Mouse (Mus musculus): ENCODE measurements around the gene Gm28374. TPM values are rescaled to one million over a fixed set of nuclear protein-coding genes. Genes with fewer than 3 reads are reported as not detected.
"Not testable (repeated sequence)": the region's sequence is repeated elsewhere in the genome, so short reads cannot be mapped to it uniquely, and the experiment has no call there.

Gm28374 gene
- polyA plus RNA-seq (2016; fragmentation: Nextera tagmentation; extraction: Ambion mirVana), result 1.1 and 1.5 TPM in 2 replicates

DNA sequence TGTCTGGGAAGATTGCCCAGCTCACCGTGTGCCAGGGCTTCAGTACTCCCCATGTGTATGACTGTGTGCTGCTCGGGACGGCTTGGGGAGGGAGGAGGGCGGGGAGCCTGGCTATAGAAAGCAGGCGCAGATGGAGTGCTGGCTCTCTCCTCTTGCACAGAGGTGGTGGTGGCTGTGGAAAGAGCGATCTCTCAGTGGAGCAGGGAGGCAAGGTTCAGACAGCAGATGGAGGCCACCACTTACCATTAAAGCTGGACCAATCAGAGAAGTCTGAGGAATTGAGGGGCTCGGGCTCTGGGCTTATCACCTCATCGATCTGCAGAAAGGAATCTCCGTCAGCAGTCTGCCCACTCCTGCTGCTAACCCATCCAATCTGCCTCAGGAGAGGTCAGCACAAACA lies at the start of gene Gm28374:
Gm28374 (minus strand) TSS at position 101 of the 400 bp plus-strand sequence.
- no peak within 1 kb of the TSS for H3K4me3 ChIP-seq
- WGBS, result 80% methylated on average over 9 of the region's 9 CpGs
- peaks cover 44% of the 10 kb centered on the region for H3K36me3 ChIP-seq

GRCm38 (mm10) chr19:6130414-6131128 lies 48.5 kb upstream of the Gm28374 start:
- not testable (repeated sequence) for H3K27me3 ChIP-seq (ENCODE audit: insufficient read depth, poor library complexity, severe bottlenecking); H3K4me3 ChIP-seq; H3K9me3 ChIP-seq; H3K27ac ChIP-seq; DNase-seq (ENCODE audit: low spot score)
- peaks cover 10% of the 10 kb centered on the region for H3K4me1 ChIP-seq
- 63% methylated on average over 7 of the region's 7 CpGs for WGBS
- H3K36me3 ChIP-seq, result peaks cover 15% of the 10 kb centered on the region

More for the DNA sequence above, at the start of gene Gm28374:
- H3K27ac ChIP-seq, result no peak within 1 kb of the TSS
- H3K27me3 ChIP-seq (ENCODE audit: insufficient read depth, poor library complexity, severe bottlenecking), result no peaks in the 10 kb centered on the region
- peaks cover 16% of the 10 kb centered on the region for H3K4me1 ChIP-seq
- no peaks in the 10 kb centered on the region for H3K9me3 ChIP-seq
- DNase-seq (ENCODE audit: low spot score), result no peak

DNA sequence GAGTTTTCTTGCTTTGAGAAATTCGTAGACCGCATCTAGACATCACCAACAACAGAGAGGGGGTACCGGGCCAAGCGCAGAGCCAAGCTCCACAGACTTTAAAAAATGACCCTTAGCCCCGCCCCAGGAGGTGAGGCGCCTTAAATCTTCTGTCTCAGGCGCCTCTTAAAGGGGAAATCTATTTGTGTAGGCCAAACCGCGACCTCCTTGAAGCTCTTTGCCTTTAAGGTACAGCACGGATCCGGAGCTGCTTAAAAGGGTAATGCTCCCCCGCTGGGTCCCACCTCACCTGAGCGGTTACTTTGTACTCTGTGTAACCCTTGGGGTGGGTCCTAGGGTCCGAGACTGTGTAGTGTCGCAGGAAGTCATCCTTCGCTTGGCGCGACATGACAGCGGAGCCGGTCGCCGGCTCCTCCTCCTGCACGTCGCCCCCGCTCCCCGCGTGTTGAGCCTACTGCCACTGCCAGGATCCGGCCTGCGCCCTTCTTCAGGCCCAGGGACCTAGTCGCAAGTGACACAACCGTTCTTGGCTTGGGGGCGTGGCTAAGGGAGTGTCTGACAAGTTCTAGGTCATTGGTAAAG lies 45.8 kb upstream of the Gm28374 start, which contains the start of gene Snx15:
Snx15 (minus strand) TSS at position 545 of the 582 bp plus-strand sequence.
- peak; percentile 98 for DNase-seq (ENCODE audit: low spot score)
- Histone ChIP-seq H3K36me3 (no peaks in the 10 kb centered on the region), H3K4me1 (peaks cover 10% of the 10 kb centered on the region), H3K9me3 (no peaks in the 10 kb centered on the region), H3K27me3 (ENCODE audit: insufficient read depth, poor library complexity, severe bottlenecking) (no peaks in the 10 kb centered on the region), H3K4me3 (peak within 1 kb of the TSS; percentile 64), H3K27ac (peak within 1 kb of the TSS; percentile 92)
- 0% methylated on average over 32 of the region's 32 CpGs for WGBS

DNA sequence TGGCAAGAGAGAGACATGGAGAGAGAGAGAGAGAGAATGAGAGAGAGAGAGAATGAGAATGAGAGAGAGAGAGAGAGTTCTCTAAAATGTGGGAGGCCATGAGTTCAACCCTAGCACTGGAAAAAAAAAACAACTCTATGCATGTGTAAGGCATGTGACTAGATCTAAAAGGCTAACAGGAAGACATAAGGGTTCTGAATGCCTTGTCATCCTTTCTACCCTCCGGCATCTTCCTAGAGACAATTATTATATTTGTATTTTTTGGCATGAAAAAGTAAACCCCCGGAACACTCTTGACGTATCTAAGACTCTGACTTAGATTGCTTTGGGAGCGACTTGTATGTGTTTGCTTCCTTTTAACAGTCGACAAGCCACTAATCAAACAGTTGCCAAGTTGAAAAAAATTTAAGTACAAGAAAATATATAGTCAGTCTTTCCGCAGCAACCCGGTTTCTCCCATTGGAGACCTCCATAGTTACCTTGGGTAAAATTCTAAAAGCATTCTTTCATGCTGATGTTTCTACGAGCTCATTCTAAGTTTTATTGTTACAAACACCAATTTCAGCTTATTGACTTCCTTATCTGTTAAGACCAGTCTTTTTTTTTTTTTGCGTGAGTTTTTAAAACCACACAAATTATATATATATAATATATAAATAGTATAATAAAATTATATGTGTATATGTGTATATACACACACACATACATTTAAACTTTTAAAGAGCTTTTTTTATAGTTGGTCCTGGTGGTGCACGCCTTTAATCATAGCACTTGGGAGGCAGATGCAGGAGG lies 44.9 kb upstream of the Gm28374 start:
- no peaks in the 10 kb centered on the region for H3K9me3 ChIP-seq
- H3K4me3 ChIP-seq, result peak overlapping the region; percentile 64
- H3K27ac ChIP-seq, result peak overlapping the region; percentile 92; the same call in 1 of the 2 replicates
- peaks cover 13% of the 10 kb centered on the region for H3K4me1 ChIP-seq
- H3K36me3 ChIP-seq, result no peaks in the 10 kb centered on the region
- DNase-seq (ENCODE audit: low spot score), result no peak
- H3K27me3 ChIP-seq (ENCODE audit: insufficient read depth, poor library complexity, severe bottlenecking), result no peaks in the 10 kb centered on the region
- WGBS, result 68% methylated on average over 10 of the region's 10 CpGs

DNA sequence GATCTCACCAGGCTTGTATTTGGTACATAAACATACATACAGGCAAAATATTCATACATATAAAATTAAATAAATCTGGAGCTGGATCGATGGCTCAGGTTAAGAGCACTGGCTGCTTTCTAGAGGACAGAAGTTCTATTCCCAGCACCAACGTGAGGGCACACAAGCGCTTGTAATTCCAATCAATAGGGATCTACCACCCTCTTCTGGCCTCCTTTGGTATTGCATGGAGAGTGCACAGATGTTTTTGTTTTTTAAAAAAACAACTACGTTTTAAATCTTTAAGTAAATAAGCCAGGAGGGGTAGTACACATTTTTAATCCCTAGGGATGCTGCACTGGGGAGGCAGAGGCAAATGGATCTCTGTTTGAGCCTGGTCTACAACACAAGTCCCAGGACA lies 44.2 kb upstream of the Gm28374 start:
- Histone ChIP-seq H3K9me3 (no peaks in the 10 kb centered on the region), H3K36me3 (no peaks in the 10 kb centered on the region), H3K27me3 (ENCODE audit: insufficient read depth, poor library complexity, severe bottlenecking) (no peaks in the 10 kb centered on the region), H3K27ac (no peak overlapping the region), H3K4me3 (no peak overlapping the region), H3K4me1 (peaks cover 16% of the 10 kb centered on the region)
- DNase-seq (ENCODE audit: low spot score), result no peak
- 22% methylated on average over 4 of the region's 4 CpGs for WGBS

- no peak for DNase-seq (ENCODE audit: low spot score)
- Histone ChIP-seq H3K4me1 (peaks cover 19% of the 10 kb centered on the region), H3K36me3 (peaks cover 4% of the 10 kb centered on the region; the same call in 1 of the 2 replicates), H3K4me3 (no peak overlapping the region), H3K27ac (no peak overlapping the region), H3K27me3 (ENCODE audit: insufficient read depth, poor library complexity, severe bottlenecking) (no peaks in the 10 kb centered on the region), H3K9me3 (no peaks in the 10 kb centered on the region)
- 68% methylated on average over 2 of the region's 2 CpGs for WGBS
These were observed 42.8 kb upstream of the Gm28374 start for GRCm38 (mm10) chr19:6124898-6125297.

- peaks cover 21% of the 10 kb centered on the region for H3K4me1 ChIP-seq
- no peak overlapping the region for H3K4me3 ChIP-seq
- peaks cover 4% of the 10 kb centered on the region; the same call in 1 of the 2 replicates for H3K36me3 ChIP-seq
- no peaks in the 10 kb centered on the region for H3K27me3 ChIP-seq (ENCODE audit: insufficient read depth, poor library complexity, severe bottlenecking)
- 86% methylated on average over 8 of the region's 8 CpGs for WGBS
- H3K9me3 ChIP-seq, result no peaks in the 10 kb centered on the region
- DNase-seq (ENCODE audit: low spot score), result no peak
- no peak overlapping the region for H3K27ac ChIP-seq
These were observed 41.3 kb upstream of the Gm28374 start for GRCm38 (mm10) chr19:6123330-6123729.

DNA sequence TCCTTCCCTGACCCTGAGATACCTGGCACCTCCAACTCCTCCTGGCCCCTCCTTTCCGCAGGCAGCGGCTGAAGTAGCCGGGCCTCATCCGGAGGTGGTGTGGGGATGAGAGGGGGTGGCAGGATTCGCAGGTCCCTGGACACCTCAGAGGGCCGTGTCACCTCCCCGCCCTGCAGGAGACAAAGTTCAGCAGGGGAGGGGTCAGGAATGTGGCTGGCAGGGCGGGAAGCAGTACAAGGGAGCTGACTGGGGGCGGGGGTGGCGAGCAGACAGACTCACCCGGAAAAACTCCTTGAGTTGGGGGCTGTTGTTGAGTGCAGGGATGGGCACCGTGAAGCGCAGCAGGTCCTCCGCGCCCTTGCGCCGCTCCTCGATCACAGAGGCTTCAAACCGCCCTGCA lies 39.7 kb upstream of the Gm28374 start:
- H3K4me3 ChIP-seq, result peak overlapping the region; percentile 39
- WGBS, result 20% methylated on average over 19 of the region's 19 CpGs
- peak overlapping the region; percentile 70; the same call in 1 of the 2 replicates for H3K27ac ChIP-seq
- no peaks in the 10 kb centered on the region for H3K9me3 ChIP-seq
- H3K36me3 ChIP-seq, result peaks cover 4% of the 10 kb centered on the region; the same call in 1 of the 2 replicates
- H3K4me1 ChIP-seq, result peaks cover 24% of the 10 kb centered on the region
- DNase-seq (ENCODE audit: low spot score), result no peak
- H3K27me3 ChIP-seq (ENCODE audit: insufficient read depth, poor library complexity, severe bottlenecking), result no peaks in the 10 kb centered on the region

DNA sequence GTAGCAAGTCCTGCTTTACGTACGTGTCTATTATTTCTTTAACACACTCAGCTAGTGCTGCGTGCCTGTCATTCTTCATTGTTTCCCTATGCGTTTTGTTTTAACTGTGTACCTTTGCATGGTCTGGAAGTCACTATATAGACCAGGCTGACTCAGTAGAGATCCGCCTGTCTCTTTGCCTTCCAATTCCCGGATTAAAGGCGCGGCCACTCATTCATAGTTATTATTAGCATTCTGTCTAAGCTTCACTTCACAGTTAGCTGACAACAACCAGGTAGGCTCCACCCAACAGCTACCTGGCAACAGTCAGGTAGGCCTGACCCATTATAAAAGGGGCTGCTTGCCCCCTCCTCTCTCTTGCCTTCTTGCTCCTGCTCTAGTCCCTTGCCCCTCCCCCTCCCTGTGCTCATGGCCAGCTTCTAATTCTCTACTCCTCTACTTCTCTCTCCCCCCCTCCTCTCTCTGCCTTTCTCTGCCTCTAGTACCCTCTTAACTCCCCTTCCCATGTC lies 36.7 kb upstream of the Gm28374 start:
- Histone ChIP-seq H3K4me1 (peaks cover 37% of the 10 kb centered on the region), H3K27me3 (ENCODE audit: insufficient read depth, poor library complexity, severe bottlenecking) (no peaks in the 10 kb centered on the region), H3K9me3 (no peaks in the 10 kb centered on the region), H3K36me3 (peaks cover 33% of the 10 kb centered on the region), H3K27ac (peak overlapping the region; percentile 97), H3K4me3 (peak overlapping the region; percentile 92)
- DNase-seq (ENCODE audit: low spot score), result no peak
- 2% methylated on average over 8 of the region's 8 CpGs for WGBS

GRCm38 (mm10) chr19:6117986-6118676 lies 36.1 kb upstream of the Gm28374 start, which contains the start of gene Sac3d1:
Gene Sac3d1 (minus strand): TSS chr19:6118650.
- WGBS, result under 1% methylated on average over 65 of the region's 77 CpGs
- Histone ChIP-seq H3K4me3 (peak within 1 kb of the TSS; percentile 92), H3K36me3 (peaks cover 35% of the 10 kb centered on the region), H3K27me3 (ENCODE audit: insufficient read depth, poor library complexity, severe bottlenecking) (no peaks in the 10 kb centered on the region), H3K27ac (peak within 1 kb of the TSS; percentile 97), H3K4me1 (peaks cover 37% of the 10 kb centered on the region), H3K9me3 (no peaks in the 10 kb centered on the region)
- peak; percentile 96 for DNase-seq (ENCODE audit: low spot score)

DNA sequence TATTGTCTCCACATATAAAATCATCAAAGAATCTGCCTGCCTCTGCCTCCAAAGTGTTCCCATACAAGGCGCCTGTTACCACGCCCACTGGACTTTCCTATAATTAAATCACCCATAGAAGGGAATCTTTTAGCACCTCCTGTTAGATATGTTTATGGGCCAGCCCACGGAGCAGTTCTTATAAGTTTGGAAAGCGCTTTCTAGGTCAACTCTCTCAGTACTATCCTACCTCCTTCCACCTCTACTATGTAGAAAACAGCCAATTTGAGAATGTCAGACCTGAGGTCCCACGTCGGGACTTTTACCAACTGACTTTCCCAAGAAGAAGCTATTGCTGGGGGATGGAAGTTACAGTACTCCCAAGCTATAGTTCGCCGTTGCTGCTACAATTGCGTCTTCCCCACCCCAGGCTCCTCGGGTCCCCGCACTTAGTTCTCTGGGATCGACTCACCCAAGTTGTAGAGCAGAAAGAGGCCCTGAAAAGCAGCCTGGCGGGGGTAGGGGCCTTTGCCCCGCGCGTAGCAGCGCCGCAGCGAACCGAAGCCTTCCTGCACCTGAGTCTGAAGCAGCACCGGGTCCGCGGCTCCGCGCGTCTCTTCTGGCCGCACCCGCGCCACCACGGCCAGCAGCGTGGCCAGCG lies 35.4 kb upstream of the Gm28374 start:
- Histone ChIP-seq H3K4me1 (peaks cover 37% of the 10 kb centered on the region), H3K4me3 (peak overlapping the region; percentile 92), H3K27ac (peak overlapping the region; percentile 97), H3K9me3 (no peaks in the 10 kb centered on the region), H3K36me3 (peaks cover 42% of the 10 kb centered on the region), H3K27me3 (ENCODE audit: insufficient read depth, poor library complexity, severe bottlenecking) (no peaks in the 10 kb centered on the region)
- 4% methylated on average over 32 of the region's 32 CpGs for WGBS
- DNase-seq (ENCODE audit: low spot score), result peak; percentile 80
